Mouse (Mus musculus): ENCODE results near the gene Thap7.

GRCm38 (mm10) chr16:17530640-17531288, at the start of gene Thap7:
- TF ChIP-seq POLR2A (IDR thresholded peaks at IDR 0.05; ENCODE audit: low read depth, low read length), result peak; percentile 70
- no peak for TF ChIP-seq CTCF (conservative IDR thresholded peaks at IDR 0.05; ENCODE audit: insufficient read depth, insufficient read length, low read depth, low read length)
